Mouse (Mus musculus) myocyte (in vitro differentiated cells): ENCODE data around the gene Tas1r1. TPM values are rescaled to one million over a fixed set of nuclear protein-coding genes. Genes with fewer than 3 reads are reported as not detected.
A peak's percentile ranks its signal among the peaks of the same experiment; 100 is the strongest.

ENCODE experiments used
- H3K27me3 ChIP-seq: one replicate; pipeline ENCODE4 v1.6.1; 2011; ENCODE audit not compliant: control insufficient read depth, insufficient read depth, insufficient read length
- H3K36me3 ChIP-seq: one replicate; pipeline ENCODE4 v1.6.1; 2011; ENCODE audit not compliant: control insufficient read depth, insufficient read depth
- H3K4me2 ChIP-seq: one replicate; pipeline ENCODE4 v1.6.1; 2011; ENCODE audit warnings: low read depth, control low read depth
- H3K4me3 ChIP-seq: one replicate; pipeline ENCODE4 v1.5.1; 2011; ENCODE audit warnings: mild to moderate bottlenecking, control low read depth, moderate library complexity
- H3K79me2 ChIP-seq: one replicate; pipeline ENCODE4 v1.6.1; 2011; ENCODE audit not compliant: control insufficient read depth, insufficient read depth
- H3ac ChIP-seq: one replicate; pipeline ENCODE4 v1.6.1; 2011; ENCODE audit not compliant: control insufficient read depth, insufficient read length
- CEBPB ChIP-seq: IDR thresholded peaks from 2 replicates; pipeline ENCODE4 v1.6.1; 2011; ENCODE audit warnings: mild to moderate bottlenecking, moderate library complexity; ENCODE audit not compliant: poor library complexity, insufficient read depth, severe bottlenecking
- E2F4 ChIP-seq: IDR thresholded peaks from one replicate; pipeline ENCODE4 v1.6.1; 2011; ENCODE audit warnings: mild to moderate bottlenecking, control low read depth, moderate library complexity; ENCODE audit not compliant: insufficient read depth
- MAX ChIP-seq: IDR thresholded peaks from one replicate; pipeline ENCODE4 v1.6.1; 2011; ENCODE audit warnings: low read depth, mild to moderate bottlenecking, control low read depth
- MYOD1 ChIP-seq, 3 experiments: IDR thresholded peaks; one replicate each; pipeline ENCODE4 v1.6.1; 2011; ENCODE audit warnings: control low read depth in 2 of 3, low read depth in 2 of 3, mild to moderate bottlenecking in 2 of 3, moderate library complexity in 1 of 3; ENCODE audit not compliant: insufficient read length in 2 of 3, control insufficient read depth in 1 of 3
- MYOG ChIP-seq, 3 experiments: IDR thresholded peaks; one replicate each; pipeline ENCODE4 v1.6.1; 2011; ENCODE audit warnings: control low read depth in 2 of 3, low read depth in 2 of 3, mild to moderate bottlenecking in 2 of 3; ENCODE audit not compliant: insufficient read length in 2 of 3, control insufficient read depth in 1 of 3, insufficient read depth in 1 of 3
- POLR2A ChIP-seq: IDR thresholded peaks from one replicate; pipeline ENCODE4 v1.6.1; 2011; ENCODE audit warnings: low read depth, mild to moderate bottlenecking, control low read depth, moderate library complexity; ENCODE audit not compliant: insufficient read length
- POLR2AphosphoS2 ChIP-seq: IDR thresholded peaks from one replicate; pipeline ENCODE4 v1.6.1; 2011; ENCODE audit warnings: low read depth, control low read depth; ENCODE audit not compliant: insufficient read length
- REST ChIP-seq: IDR thresholded peaks from one replicate; pipeline ENCODE4 v1.6.1; 2011; ENCODE audit warnings: mild to moderate bottlenecking, control low read depth, moderate library complexity; ENCODE audit not compliant: insufficient read depth, insufficient read length
- SRF ChIP-seq: IDR thresholded peaks from one replicate; pipeline ENCODE4 v1.6.1; 2011; ENCODE audit warnings: low read depth; ENCODE audit not compliant: control insufficient read depth, insufficient read length
- TCF12 ChIP-seq: IDR thresholded peaks from one replicate; pipeline ENCODE4 v1.6.1; 2011; ENCODE audit warnings: mild to moderate bottlenecking, control low read depth; ENCODE audit not compliant: poor library complexity, insufficient read depth, severe bottlenecking
- TCF3 ChIP-seq: IDR thresholded peaks from one replicate; pipeline ENCODE4 v1.6.1; 2011; ENCODE audit warnings: low read depth, control low read depth; ENCODE audit not compliant: insufficient read length
- USF1 ChIP-seq: IDR thresholded peaks from one replicate; pipeline ENCODE4 v1.6.1; 2011; ENCODE audit warnings: low read depth, mild to moderate bottlenecking, control low read depth, moderate library complexity
- polyA plus RNA-seq: library from polyadenylated mRNA; unstranded; fragments of >200 nt; fragmentation: generic; extraction: Trizol; gene quantifications from one replicate; pipeline ENCODE4 v1.2.1, GENCODE M21; 2012; ENCODE audit warnings: missing spikeins

Tas1r1 gene
- polyA plus RNA-seq, 1 experiment = 14.7 TPM

GRCm38 (mm10) chr4:152084616-152085015 lies 46.2 kb upstream of the Tas1r1 start:
- H3K4me2 ChIP-seq = peak overlapping the region; percentile 60
- TF ChIP-seq POLR2AphosphoS2 = no peak
- no peak for TF ChIP-seq REST
- TF ChIP-seq MAX = no peak
- no peak for TF ChIP-seq USF1
- TF ChIP-seq TCF3 = peak; percentile 26
- TF ChIP-seq E2F4 = no peak
- peak in 2 of 3 experiments; percentile 50 to 91 for TF ChIP-seq MYOG (IDR thresholded peaks at IDR 0.05; ENCODE audit: control insufficient read depth in 1 of 3, insufficient read depth in 1 of 3, insufficient read length in 2 of 3, low read depth in 2 of 3)
- TF ChIP-seq SRF = no peak
- peak; percentile 36 for TF ChIP-seq TCF12
- TF ChIP-seq CEBPB = no peak
- TF ChIP-seq POLR2A = peak; percentile 18
- peak in 2 of 3 experiments; percentile 40 to 89 for TF ChIP-seq MYOD1 (IDR thresholded peaks at IDR 0.05; ENCODE audit: control insufficient read depth in 1 of 3, insufficient read length in 2 of 3, low read depth in 2 of 3)
- peaks cover 3% of the 10 kb centered on the region for H3K36me3 ChIP-seq
- H3K4me3 ChIP-seq = no peak overlapping the region
- H3ac ChIP-seq = no peak overlapping the region
- H3K79me2 ChIP-seq = peaks cover 22% of the 10 kb centered on the region
- H3K27me3 ChIP-seq = no peaks in the 10 kb centered on the region

GRCm38 (mm10) chr4:152083611-152084220 lies 45.3 kb upstream of the Tas1r1 start:
- H3K36me3 ChIP-seq = no peaks in the 10 kb centered on the region
- peaks cover 16% of the 10 kb centered on the region for H3K79me2 ChIP-seq
- TF ChIP-seq MYOG (IDR thresholded peaks at IDR 0.05; ENCODE audit: control insufficient read depth in 1 of 3, insufficient read depth in 1 of 3, insufficient read length in 2 of 3, low read depth in 2 of 3) (peak in 1 of 3 experiments; percentile 58), USF1 (no peak), MYOD1 (IDR thresholded peaks at IDR 0.05; ENCODE audit: control insufficient read depth in 1 of 3, insufficient read length in 2 of 3, low read depth in 2 of 3) (peak in 1 of 3 experiments; percentile 68), POLR2AphosphoS2 (no peak), TCF12 (no peak), POLR2A (no peak)
- no peak overlapping the region for H3ac ChIP-seq
- H3K4me3 ChIP-seq = no peak overlapping the region
- H3K4me2 ChIP-seq = peak overlapping the region; percentile 60
- H3K27me3 ChIP-seq = no peaks in the 10 kb centered on the region

- Histone ChIP-seq H3K27me3 (no peaks in the 10 kb centered on the region), H3K79me2 (no peaks in the 10 kb centered on the region), H3K4me3 (no peak overlapping the region), H3K36me3 (no peaks in the 10 kb centered on the region), H3K4me2 (peak overlapping the region; percentile 64), H3ac (no peak overlapping the region)
- TF ChIP-seq POLR2AphosphoS2 = peak; percentile 44
- TF ChIP-seq SRF = no peak
- no peak for TF ChIP-seq USF1
- TF ChIP-seq REST = no peak
- TF ChIP-seq CEBPB = peak; percentile 30; the same call in 1 of the 2 replicates
- TF ChIP-seq TCF3 = peak; percentile 84
- no peak for TF ChIP-seq MAX
- TF ChIP-seq MYOG (IDR thresholded peaks at IDR 0.05; ENCODE audit: control insufficient read depth in 1 of 3, insufficient read depth in 1 of 3, insufficient read length in 2 of 3, low read depth in 2 of 3) = peak; percentile 79 to 99 (median 95)
- TF ChIP-seq TCF12 = peak; percentile 94
- TF ChIP-seq MYOD1 (IDR thresholded peaks at IDR 0.05; ENCODE audit: control insufficient read depth in 1 of 3, insufficient read length in 2 of 3, low read depth in 2 of 3) = peak; percentile 20 to 97 (median 96)
Observed at GRCm38 (mm10) chr4:152079931-152080330, 41.6 kb upstream of the Tas1r1 start.

- no peaks in the 10 kb centered on the region for H3K27me3 ChIP-seq
- TF ChIP-seq TCF12 (no peak), REST (no peak), MYOD1 (IDR thresholded peaks at IDR 0.05; ENCODE audit: control insufficient read depth in 1 of 3, insufficient read length in 2 of 3, low read depth in 2 of 3) (no peak), POLR2A (no peak)
- peak overlapping the region; percentile 64 for H3K4me2 ChIP-seq
- H3K4me3 ChIP-seq = no peak overlapping the region
- no peak overlapping the region for H3ac ChIP-seq
- no peaks in the 10 kb centered on the region for H3K36me3 ChIP-seq
- no peaks in the 10 kb centered on the region for H3K79me2 ChIP-seq
Observed at GRCm38 (mm10) chr4:152079261-152079660, 40.9 kb upstream of the Tas1r1 start.

GRCm38 (mm10) chr4:152078105-152078530 lies 39.8 kb upstream of the Tas1r1 start:
- Histone ChIP-seq H3K27me3 (no peaks in the 10 kb centered on the region), H3K4me2 (peak overlapping the region; percentile 73), H3K79me2 (no peaks in the 10 kb centered on the region), H3ac (no peak overlapping the region), H3K4me3 (no peak overlapping the region), H3K36me3 (no peaks in the 10 kb centered on the region)
- no peak for TF ChIP-seq POLR2AphosphoS2
- peak; percentile 42 to 97 (median 93) for TF ChIP-seq MYOG (IDR thresholded peaks at IDR 0.05; ENCODE audit: control insufficient read depth in 1 of 3, insufficient read depth in 1 of 3, insufficient read length in 2 of 3, low read depth in 2 of 3)
- TF ChIP-seq MAX = no peak
- TF ChIP-seq POLR2A = peak; percentile 27
- TF ChIP-seq TCF3 = peak; percentile 82
- TF ChIP-seq MYOD1 (IDR thresholded peaks at IDR 0.05; ENCODE audit: control insufficient read depth in 1 of 3, insufficient read length in 2 of 3, low read depth in 2 of 3) = peak in 2 of 3 experiments; percentile 93 to 96
- TF ChIP-seq USF1 = peak; percentile 62
- TF ChIP-seq E2F4 = no peak
- TF ChIP-seq TCF12 = peak; percentile 51
